Mouse (Mus musculus) liver, embryonic 14.5 days (tissue): ENCODE measurements around the gene Mbd6.

Experiments
- CTCF ChIP-seq: IDR thresholded peaks from 2 replicates; pipeline ENCODE4 v1.5.1; 2016; ENCODE audit warnings: antibody characterized with exemption, low read depth, control low read depth
- EP300 ChIP-seq: IDR thresholded peaks from 2 replicates; pipeline ENCODE4 v1.6.1; 2016; ENCODE audit warnings: antibody characterized with exemption, low read depth

DNA sequence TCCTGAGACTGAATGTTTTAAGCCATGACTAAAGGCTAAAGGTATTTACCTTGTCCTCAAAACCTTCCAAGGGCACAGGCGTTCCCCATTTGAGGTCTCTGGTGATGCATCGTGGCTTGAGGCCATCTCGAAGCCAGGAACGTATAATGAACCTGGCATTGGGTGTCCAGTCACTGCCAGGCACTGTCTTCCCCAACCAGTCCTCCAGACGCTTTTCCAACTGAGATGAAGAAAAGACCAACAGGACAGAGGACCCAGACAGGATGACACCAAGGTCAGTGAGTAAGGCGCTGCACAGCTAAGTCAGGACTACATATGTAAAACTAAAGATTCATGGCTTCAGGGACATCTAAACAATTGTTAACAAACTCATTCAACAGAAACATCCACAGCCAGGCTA is 11.5 kb upstream of the Mbd6 start:
- TF ChIP-seq CTCF (no peak), EP300 (no peak)
